Mouse (Mus musculus) neural tube, embryonic 14.5 days (tissue): ENCODE results near the gene Samd13. TPM values are rescaled to one million over a fixed set of nuclear protein-coding genes. Genes with fewer than 3 reads are reported as not detected.

Experiments
- ATAC-seq: fragments of 200-750 bp; cut with Nextera tagmentation; 2 replicates; pipeline ENCODE4 v1.8.0; 2017; ENCODE audit warnings: low read depth, mild to moderate bottlenecking, moderate TSS enrichment, moderate library complexity
- H3K27ac ChIP-seq: fragments of 300-500 bp; sonication (generic); 2 replicates; pipeline ENCODE4 v1.5.1; 2014; ENCODE audit warnings: low read depth, mild to moderate bottlenecking, control low read depth, low read length, moderate library complexity, mixed read lengths
- H3K27me3 ChIP-seq: fragments of 300-500 bp; sonication (generic); 2 replicates; pipeline ENCODE4 v1.6.1; 2014; ENCODE audit warnings: low read length; ENCODE audit not compliant: control insufficient read depth, insufficient read depth
- H3K36me3 ChIP-seq: fragments of 300-500 bp; sonication (generic); 2 replicates; pipeline ENCODE4 v1.6.1; 2014; ENCODE audit warnings: low read length, mixed read lengths; ENCODE audit not compliant: control insufficient read depth, insufficient read depth
- H3K4me1 ChIP-seq: fragments of 300-500 bp; sonication (generic); 2 replicates; pipeline ENCODE4 v1.6.1; 2014; ENCODE audit warnings: low read length; ENCODE audit not compliant: control insufficient read depth, insufficient read depth
- H3K4me2 ChIP-seq: fragments of 300-500 bp; sonication (generic); 2 replicates; pipeline ENCODE4 v1.6.1; 2014; ENCODE audit warnings: mild to moderate bottlenecking, low read depth, low read length, control low read depth
- H3K4me3 ChIP-seq: fragments of 300-500 bp; sonication (generic); 2 replicates; pipeline ENCODE4 v1.5.1; 2014; ENCODE audit warnings: low read depth, low read length, control low read depth, mixed read lengths
- H3K9ac ChIP-seq: fragments of 300-500 bp; sonication (generic); replicated peaks from 2 replicates; pipeline ENCODE4 v1.6.1; 2014; ENCODE audit warnings: low read depth, mild to moderate bottlenecking, control low read depth, low read length, mixed read lengths
- H3K9me3 ChIP-seq: fragments of 300-500 bp; sonication (generic); 2 replicates; pipeline ENCODE4 v1.6.1; 2016; ENCODE audit warnings: low read length; ENCODE audit not compliant: control insufficient read depth
- WGBS: fragments of 180-500 bp; shearing (Covaris S2); extraction: QIAGEN DNeasy Blood & Tissue Kit; methylation state at CpG from one replicate; pipeline ENCODE4 v1.1.7; 2014; 5-methylcytosine and 5-hydroxymethylcytosine counted together
- polyA plus RNA-seq: library from polyadenylated mRNA; unstranded; fragments of >200 nt; fragmentation: Nextera tagmentation; extraction: Ambion mirVana; gene quantifications from 2 replicates; pipeline ENCODE4 v1.2.1, GENCODE M21; 2014

Gene Samd13
- polyA plus RNA-seq, 1 experiment from 2014 or later = 0.43 TPM

DNA sequence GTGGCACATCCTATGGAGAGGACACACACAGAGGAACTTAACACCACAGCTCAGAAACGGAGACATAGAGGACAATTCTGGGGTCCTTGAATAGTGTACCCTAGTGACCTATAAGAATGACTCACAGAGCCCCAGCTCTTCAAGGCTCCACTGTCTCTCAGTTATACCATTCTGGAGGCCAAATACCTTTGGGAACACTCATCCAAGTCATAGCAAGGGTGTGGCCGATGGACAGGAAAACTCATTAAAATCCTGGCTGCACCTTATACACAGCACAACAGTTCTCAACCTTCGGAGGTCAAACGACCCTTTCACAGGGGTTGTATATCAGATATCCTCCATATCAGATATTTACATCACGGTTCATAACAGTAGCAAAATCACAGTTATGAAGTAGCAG is 52.9 kb downstream of the Samd13 start:
- no peak overlapping the region for H3K27ac ChIP-seq
- H3K9ac ChIP-seq = no peak overlapping the region
- H3K4me1 ChIP-seq = no peaks in the 10 kb centered on the region
- no peak for ATAC-seq
- H3K36me3 ChIP-seq = no peaks in the 10 kb centered on the region
- H3K4me3 ChIP-seq = no peak overlapping the region
- WGBS = 87% methylated on average over 5 of the region's 5 CpGs
- no peak overlapping the region for H3K4me2 ChIP-seq
- H3K9me3 ChIP-seq = no peaks in the 10 kb centered on the region
- H3K27me3 ChIP-seq = no peaks in the 10 kb centered on the region

GRCm38 (mm10) chr3:146628227-146628982 is 57.0 kb downstream of the Samd13 start:
- 71% methylated on average over 8 of the region's 8 CpGs for WGBS
- no peaks in the 10 kb centered on the region for H3K4me1 ChIP-seq
- ATAC-seq = no peak
- no peak overlapping the region for H3K4me3 ChIP-seq
- no peaks in the 10 kb centered on the region for H3K27me3 ChIP-seq
- no peak overlapping the region for H3K9ac ChIP-seq
- no peaks in the 10 kb centered on the region for H3K36me3 ChIP-seq
- no peak overlapping the region for H3K27ac ChIP-seq
- H3K9me3 ChIP-seq = no peaks in the 10 kb centered on the region
- H3K4me2 ChIP-seq = no peak overlapping the region

- Histone ChIP-seq H3K4me2 (no peak overlapping the region), H3K9ac (no peak overlapping the region), H3K4me1 (no peaks in the 10 kb centered on the region), H3K9me3 (no peaks in the 10 kb centered on the region), H3K4me3 (no peak overlapping the region), H3K27me3 (no peaks in the 10 kb centered on the region), H3K27ac (no peak overlapping the region), H3K36me3 (no peaks in the 10 kb centered on the region)
- 90% methylated on average over 4 of the region's 4 CpGs for WGBS
- ATAC-seq = no peak
Measured at GRCm38 (mm10) chr3:146625766-146626165, 59.6 kb downstream of the Samd13 start.

- no peak for ATAC-seq
- H3K4me2 ChIP-seq = no peak overlapping the region
- no peak overlapping the region for H3K9ac ChIP-seq
- no peaks in the 10 kb centered on the region for H3K9me3 ChIP-seq
- H3K27me3 ChIP-seq = no peaks in the 10 kb centered on the region
- H3K27ac ChIP-seq = no peak overlapping the region
- H3K4me3 ChIP-seq = no peak overlapping the region
- no peaks in the 10 kb centered on the region for H3K36me3 ChIP-seq
- WGBS = 86% methylated on average over 11 of the region's 11 CpGs
- no peaks in the 10 kb centered on the region for H3K4me1 ChIP-seq
Measured at GRCm38 (mm10) chr3:146621966-146622365, 63.4 kb downstream of the Samd13 start.

DNA sequence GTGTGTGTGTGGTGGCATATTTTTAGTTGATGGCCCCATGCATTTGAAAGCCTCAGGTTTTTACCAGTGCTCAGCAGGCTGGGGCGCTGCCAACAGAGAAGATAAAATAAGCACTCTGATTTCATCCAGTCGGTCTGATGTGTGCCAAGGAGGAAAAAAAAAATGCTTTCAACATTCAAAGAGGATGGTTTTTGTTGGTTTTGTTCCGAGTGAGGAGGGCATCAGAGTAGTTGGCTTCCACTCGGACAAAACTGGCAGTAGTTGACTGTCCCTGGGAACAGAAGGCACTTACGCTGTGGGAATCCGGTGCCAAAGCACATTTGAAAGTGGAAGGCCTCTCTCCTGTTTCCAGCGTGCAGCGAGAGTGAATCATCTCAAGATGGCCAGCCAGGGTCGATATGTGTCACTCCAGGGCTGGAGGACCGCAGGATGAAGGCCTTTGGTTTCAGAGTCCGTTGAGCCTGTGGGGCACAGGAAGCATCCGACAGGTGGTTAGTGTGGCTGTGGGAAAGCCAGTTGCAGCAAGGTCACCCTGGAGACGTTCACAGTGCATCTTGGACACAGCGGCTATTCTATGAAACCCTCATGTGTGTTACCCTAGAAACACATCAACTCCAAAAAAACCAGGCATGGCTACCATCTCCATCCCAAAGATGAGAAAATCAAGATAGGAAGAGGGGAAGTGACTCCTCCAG is 64.7 kb downstream of the Samd13 start:
- WGBS = 85% methylated on average over 14 of the region's 14 CpGs
- H3K27ac ChIP-seq = no peak overlapping the region

GRCm38 (mm10) chr3:146620101-146620500 is 65.3 kb downstream of the Samd13 start:
- H3K9ac ChIP-seq = no peak overlapping the region
- no peaks in the 10 kb centered on the region for H3K27me3 ChIP-seq
- H3K4me1 ChIP-seq = no peaks in the 10 kb centered on the region
- no peak overlapping the region for H3K4me3 ChIP-seq
- H3K4me2 ChIP-seq = no peak overlapping the region
- WGBS = 88% methylated on average over 10 of the region's 10 CpGs
- no peak overlapping the region for H3K27ac ChIP-seq
- H3K9me3 ChIP-seq = no peaks in the 10 kb centered on the region
- no peak for ATAC-seq
- no peaks in the 10 kb centered on the region for H3K36me3 ChIP-seq

More for the DNA sequence above, 64.7 kb downstream of the Samd13 start:
- H3K27me3 ChIP-seq = no peaks in the 10 kb centered on the region
- no peaks in the 10 kb centered on the region for H3K9me3 ChIP-seq
- no peak overlapping the region for H3K9ac ChIP-seq
- no peaks in the 10 kb centered on the region for H3K4me1 ChIP-seq
- ATAC-seq = no peak
- no peak overlapping the region for H3K4me2 ChIP-seq
- no peak overlapping the region for H3K4me3 ChIP-seq
- no peaks in the 10 kb centered on the region for H3K36me3 ChIP-seq

DNA sequence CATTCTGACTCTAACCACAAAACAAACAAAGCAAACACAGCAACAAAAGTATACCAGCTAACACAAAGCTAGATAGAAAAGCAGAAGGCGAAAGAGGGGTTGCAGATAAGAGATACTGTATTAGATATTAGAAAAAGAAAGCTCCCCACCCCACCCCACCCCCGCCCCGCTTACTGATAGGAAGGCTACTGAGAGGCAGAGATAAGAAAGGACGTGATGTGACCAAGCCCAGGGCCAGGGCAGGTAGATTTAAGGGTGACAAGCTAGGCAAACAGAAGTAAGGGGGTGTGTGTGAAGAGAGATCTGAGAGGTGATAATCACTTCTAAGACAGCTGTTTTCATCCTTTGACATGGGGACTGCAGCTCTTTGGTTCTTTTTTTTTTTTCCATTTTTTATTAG is 67.0 kb downstream of the Samd13 start:
- WGBS = 89% methylated on average over 4 of the region's 4 CpGs
- H3K36me3 ChIP-seq = no peaks in the 10 kb centered on the region
- no peak overlapping the region for H3K27ac ChIP-seq
- no peak overlapping the region for H3K9ac ChIP-seq
- H3K4me1 ChIP-seq = no peaks in the 10 kb centered on the region
- ATAC-seq = no peak
- H3K4me3 ChIP-seq = no peak overlapping the region
- no peak overlapping the region for H3K4me2 ChIP-seq
- H3K9me3 ChIP-seq = no peaks in the 10 kb centered on the region
- no peaks in the 10 kb centered on the region for H3K27me3 ChIP-seq

DNA sequence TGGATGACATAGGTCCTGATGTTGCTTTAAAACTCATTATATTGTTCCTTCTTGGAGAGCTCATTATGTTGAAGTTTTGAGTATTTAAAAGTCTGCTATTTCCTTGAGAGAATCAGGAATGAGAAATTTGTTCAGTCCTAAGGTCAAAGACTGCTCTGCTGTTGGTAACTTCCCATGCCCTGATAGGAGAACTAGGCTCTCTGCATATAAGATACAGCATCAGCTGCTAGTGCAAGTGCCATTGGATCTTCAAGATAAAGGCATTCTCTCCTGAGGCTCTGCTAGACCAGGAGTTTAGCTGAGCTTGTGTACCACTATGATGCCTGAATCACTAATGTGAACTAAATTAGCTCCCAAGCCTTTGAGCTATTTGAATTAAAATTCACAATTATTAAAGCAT is 67.4 kb downstream of the Samd13 start:
- H3K4me2 ChIP-seq = no peak overlapping the region
- H3K27me3 ChIP-seq = no peaks in the 10 kb centered on the region
- no peaks in the 10 kb centered on the region for H3K4me1 ChIP-seq
- no peak for ATAC-seq
- no peak overlapping the region for H3K27ac ChIP-seq
- no peak overlapping the region for H3K9ac ChIP-seq
- H3K9me3 ChIP-seq = no peaks in the 10 kb centered on the region
- H3K4me3 ChIP-seq = no peak overlapping the region
- H3K36me3 ChIP-seq = no peaks in the 10 kb centered on the region

DNA sequence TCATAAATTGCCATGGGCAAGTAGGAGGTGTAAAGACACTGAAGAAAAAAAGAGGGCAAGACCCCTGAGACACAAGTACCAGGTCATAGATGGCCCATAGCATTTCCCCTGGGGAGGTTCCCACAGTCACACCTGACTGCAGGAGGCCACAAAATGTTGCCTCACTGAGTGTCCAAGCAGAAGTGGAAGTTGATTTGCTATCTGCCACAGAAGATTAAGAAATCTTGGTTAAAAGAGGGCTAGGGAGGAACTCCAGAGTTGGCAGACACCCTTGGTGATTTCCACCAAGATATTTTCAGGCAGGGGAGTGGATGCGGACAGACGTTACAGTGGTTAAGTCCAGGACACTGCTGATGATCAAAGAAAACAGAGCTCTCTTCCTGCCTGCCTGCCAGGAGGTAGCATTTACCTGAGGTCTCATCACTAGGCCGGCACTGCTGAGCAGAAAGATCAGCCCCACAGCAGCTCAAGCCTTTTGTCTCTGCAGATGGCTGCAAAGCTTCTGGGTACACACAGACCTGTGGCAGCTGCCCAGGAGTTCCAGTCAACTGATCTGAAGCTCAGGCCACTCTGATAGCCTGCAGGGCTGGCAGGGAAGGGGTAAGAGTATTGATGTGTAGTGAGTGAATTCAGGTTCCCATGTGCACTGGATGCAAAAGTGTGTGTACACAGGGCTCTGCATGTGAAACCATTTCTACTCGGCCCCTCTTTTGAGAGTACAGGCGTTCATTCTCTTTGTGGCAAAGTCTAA is 68.7 kb downstream of the Samd13 start:
- no peaks in the 10 kb centered on the region for H3K4me1 ChIP-seq
- H3K9me3 ChIP-seq = no peaks in the 10 kb centered on the region
- H3K27me3 ChIP-seq = no peaks in the 10 kb centered on the region
- no peak overlapping the region for H3K4me3 ChIP-seq
- ATAC-seq = no peak
- no peak overlapping the region for H3K9ac ChIP-seq
- WGBS = 83% methylated on average over 5 of the region's 5 CpGs
- H3K4me2 ChIP-seq = no peak overlapping the region
- H3K27ac ChIP-seq = no peak overlapping the region
- H3K36me3 ChIP-seq = no peaks in the 10 kb centered on the region
